Mouse (Mus musculus) G1E (cell line): ENCODE results near the gene Dnajc16.

ENCODE experiments used
- CTCF ChIP-seq: IDR thresholded peaks from 2 replicates; pipeline ENCODE4 v1.5.1; 2012; ENCODE audit warnings: low read depth, low read length, inconsistent platforms, mixed read lengths
- TAL1 ChIP-seq: conservative IDR thresholded peaks from 2 replicates; pipeline ENCODE4 v1.6.1; 2012; ENCODE audit warnings: low read depth, low read length, inconsistent platforms, mixed read lengths

- TF ChIP-seq CTCF (no peak), TAL1 (no peak)
Observed at GRCm38 (mm10) chr4:141758874-141759542, 31.7 kb downstream of the Dnajc16 start.
